Mouse (Mus musculus): ENCODE data around the gene Tpx2. TPM values are rescaled to one million over a fixed set of nuclear protein-coding genes. Genes with fewer than 3 reads are reported as not detected.

Gene Tpx2
- polyA plus RNA-seq, 1 experiment: 16.1 TPM

DNA sequence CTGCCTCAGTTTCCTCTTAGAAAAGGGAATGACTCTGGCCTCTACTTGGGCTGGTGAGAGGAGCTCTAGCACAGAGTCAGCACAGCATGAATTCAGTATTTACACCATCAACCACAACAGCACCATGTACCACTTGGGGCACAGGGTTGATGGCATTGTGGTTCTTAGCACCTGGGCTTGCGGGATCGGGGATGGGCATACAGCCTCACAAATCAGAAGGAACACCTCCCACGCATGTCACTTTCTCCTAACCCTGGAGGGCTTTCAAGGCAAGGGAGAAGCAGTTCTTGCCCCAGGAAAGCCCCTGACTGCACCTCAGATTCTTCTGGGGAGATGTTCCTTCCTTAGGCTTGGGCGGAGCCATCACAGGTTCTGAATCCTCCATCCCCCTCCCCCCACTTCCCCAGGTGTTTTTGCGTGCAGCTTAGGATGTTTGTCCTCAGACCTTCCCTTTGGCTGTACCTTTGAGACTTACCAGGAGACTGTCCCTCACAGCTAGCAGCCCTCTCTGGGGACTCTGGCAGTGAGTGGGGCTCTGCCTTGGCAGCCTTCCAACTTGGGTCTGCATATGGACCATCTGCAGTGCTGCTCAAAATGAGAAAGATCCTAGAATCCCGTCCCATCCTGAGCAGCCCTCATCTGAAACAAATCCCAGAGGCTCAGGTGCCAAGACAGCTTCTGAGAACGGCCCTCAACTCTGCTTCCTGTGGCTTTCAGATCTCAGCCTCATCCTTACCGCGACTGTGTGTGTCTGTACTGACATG, 58.7 kb downstream of the Tpx2 start:
- Histone ChIP-seq H3K27me3 (ENCODE audit: control insufficient read depth, insufficient read depth, low read length) (no peaks in the 10 kb centered on the region), H3K27ac (ENCODE audit: control insufficient read depth, insufficient read depth, low read length) (no peak overlapping the region), H3K36me3 (ENCODE audit: control insufficient read depth, insufficient read depth, low read length) (no peaks in the 10 kb centered on the region), H3K4me1 (replicated peaks; ENCODE audit: control insufficient read depth, insufficient read depth, low read length) (peaks cover 38% of the 10 kb centered on the region), H3K4me3 (ENCODE audit: control insufficient read depth, insufficient read depth, low read length) (no peak overlapping the region)
- WGBS: 6% methylated on average over 9 of the region's 9 CpGs
- no peak for DNase-seq
- TF ChIP-seq CTCF (IDR thresholded peaks at IDR 0.05; ENCODE audit: borderline replicate concordance, control insufficient read depth, extremely low read depth, insufficient read depth, low read length, poor library complexity) (no peak), POLR2A (IDR thresholded peaks at IDR 0.05; ENCODE audit: control insufficient read depth, extremely low read depth, insufficient read depth, low read length, poor library complexity) (no peak)

GRCm38 (mm10) chr2:152907114-152907943, 59.6 kb downstream of the Tpx2 start:
- Histone ChIP-seq H3K27me3 (ENCODE audit: control insufficient read depth, insufficient read depth, low read length) (no peaks in the 10 kb centered on the region), H3K4me3 (ENCODE audit: control insufficient read depth, insufficient read depth, low read length) (no peak overlapping the region), H3K36me3 (ENCODE audit: control insufficient read depth, insufficient read depth, low read length) (no peaks in the 10 kb centered on the region), H3K27ac (ENCODE audit: control insufficient read depth, insufficient read depth, low read length) (no peak overlapping the region), H3K4me1 (replicated peaks; ENCODE audit: control insufficient read depth, insufficient read depth, low read length) (peaks cover 38% of the 10 kb centered on the region)
- 62% methylated on average over 14 of the region's 14 CpGs for whole genome bisulfite sequencing
- no peak for DNase-seq
- TF ChIP-seq POLR2A (IDR thresholded peaks at IDR 0.05; ENCODE audit: control insufficient read depth, extremely low read depth, insufficient read depth, low read length, poor library complexity) (no peak), CTCF (IDR thresholded peaks at IDR 0.05; ENCODE audit: borderline replicate concordance, control insufficient read depth, extremely low read depth, insufficient read depth, low read length, poor library complexity) (no peak)

DNA sequence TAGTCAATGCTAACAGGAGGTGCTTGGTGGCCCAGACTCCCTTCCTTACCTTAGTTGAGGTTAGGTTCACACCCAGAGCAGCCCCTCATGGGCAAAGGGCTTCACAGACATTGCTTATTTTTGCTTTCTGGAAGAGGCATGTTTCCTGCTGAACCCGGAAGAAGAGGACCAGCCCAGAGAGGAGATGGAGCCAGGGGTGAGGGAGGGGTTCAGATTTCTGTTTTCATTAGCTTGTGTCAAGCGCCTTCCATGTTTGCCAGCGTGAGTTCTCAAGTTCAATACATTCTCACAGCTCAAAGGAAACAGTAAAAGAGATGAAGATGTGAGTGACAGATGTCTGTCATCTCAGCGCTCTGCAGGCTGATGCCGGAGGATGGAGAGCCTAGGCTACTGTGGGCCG, 62.1 kb downstream of the Tpx2 start:
- Histone ChIP-seq H3K4me3 (ENCODE audit: control insufficient read depth, insufficient read depth, low read length) (no peak overlapping the region), H3K36me3 (ENCODE audit: control insufficient read depth, insufficient read depth, low read length) (no peaks in the 10 kb centered on the region), H3K4me1 (replicated peaks; ENCODE audit: control insufficient read depth, insufficient read depth, low read length) (peaks cover 24% of the 10 kb centered on the region), H3K27ac (ENCODE audit: control insufficient read depth, insufficient read depth, low read length) (no peak overlapping the region), H3K27me3 (ENCODE audit: control insufficient read depth, insufficient read depth, low read length) (no peaks in the 10 kb centered on the region; the same call in 1 of the 2 replicates)
- no peak for DNase-seq
- TF ChIP-seq CTCF (IDR thresholded peaks at IDR 0.05; ENCODE audit: borderline replicate concordance, control insufficient read depth, extremely low read depth, insufficient read depth, low read length, poor library complexity) (no peak), POLR2A (IDR thresholded peaks at IDR 0.05; ENCODE audit: control insufficient read depth, extremely low read depth, insufficient read depth, low read length, poor library complexity) (no peak)
- 91% methylated on average over 6 of the region's 6 CpGs for WGBS

GRCm38 (mm10) chr2:152911031-152911430, 63.3 kb downstream of the Tpx2 start, which contains the start of gene Mylk2:
Mylk2 (plus strand) TSS chr2:152911352.
- DNase-seq: no peak
- H3K27me3 ChIP-seq (ENCODE audit: control insufficient read depth, insufficient read depth, low read length): no peaks in the 10 kb centered on the region; the same call in 1 of the 2 replicates
- no peak within 1 kb of the TSS for H3K27ac ChIP-seq (ENCODE audit: control insufficient read depth, insufficient read depth, low read length)
- H3K36me3 ChIP-seq (ENCODE audit: control insufficient read depth, insufficient read depth, low read length): no peaks in the 10 kb centered on the region
- TF ChIP-seq CTCF (IDR thresholded peaks at IDR 0.05; ENCODE audit: borderline replicate concordance, control insufficient read depth, extremely low read depth, insufficient read depth, low read length, poor library complexity): no peak
- TF ChIP-seq POLR2A (IDR thresholded peaks at IDR 0.05; ENCODE audit: control insufficient read depth, extremely low read depth, insufficient read depth, low read length, poor library complexity): no peak
- no peak within 1 kb of the TSS for H3K4me3 ChIP-seq (ENCODE audit: control insufficient read depth, insufficient read depth, low read length)
- peaks cover 18% of the 10 kb centered on the region for H3K4me1 ChIP-seq (replicated peaks; ENCODE audit: control insufficient read depth, insufficient read depth, low read length)
- 36% methylated on average over 12 of the region's 12 CpGs for WGBS

DNA sequence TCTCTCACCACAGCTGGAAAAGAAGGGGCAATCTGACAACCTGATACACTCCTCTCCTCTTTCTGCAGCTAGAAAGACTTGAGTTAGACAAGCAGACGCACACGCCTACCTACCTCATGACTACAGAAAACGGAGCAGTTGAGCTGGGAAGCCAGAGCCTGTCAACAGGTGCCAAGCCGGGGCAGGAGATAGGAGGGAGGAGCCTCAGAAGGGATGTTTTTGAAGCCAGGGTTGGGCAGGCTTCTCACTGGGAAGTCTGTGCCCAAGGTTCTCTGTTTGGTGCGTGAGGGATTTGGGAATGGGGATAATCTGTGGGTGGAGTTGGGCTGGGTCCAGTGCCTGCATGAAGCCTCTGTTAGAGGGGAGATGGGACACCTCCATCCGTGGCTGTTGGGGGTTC, 63.7 kb downstream of the Tpx2 start:
- 47% methylated on average over 6 of the region's 6 CpGs for WGBS
- Histone ChIP-seq H3K4me1 (replicated peaks; ENCODE audit: control insufficient read depth, insufficient read depth, low read length) (peaks cover 14% of the 10 kb centered on the region), H3K27me3 (ENCODE audit: control insufficient read depth, insufficient read depth, low read length) (no peaks in the 10 kb centered on the region; the same call in 1 of the 2 replicates), H3K4me3 (ENCODE audit: control insufficient read depth, insufficient read depth, low read length) (no peak overlapping the region), H3K27ac (ENCODE audit: control insufficient read depth, insufficient read depth, low read length) (no peak overlapping the region), H3K36me3 (ENCODE audit: control insufficient read depth, insufficient read depth, low read length) (no peaks in the 10 kb centered on the region)
- no peak for DNase-seq
- TF ChIP-seq CTCF (IDR thresholded peaks at IDR 0.05; ENCODE audit: borderline replicate concordance, control insufficient read depth, extremely low read depth, insufficient read depth, low read length, poor library complexity) (no peak), POLR2A (IDR thresholded peaks at IDR 0.05; ENCODE audit: control insufficient read depth, extremely low read depth, insufficient read depth, low read length, poor library complexity) (no peak)

DNA sequence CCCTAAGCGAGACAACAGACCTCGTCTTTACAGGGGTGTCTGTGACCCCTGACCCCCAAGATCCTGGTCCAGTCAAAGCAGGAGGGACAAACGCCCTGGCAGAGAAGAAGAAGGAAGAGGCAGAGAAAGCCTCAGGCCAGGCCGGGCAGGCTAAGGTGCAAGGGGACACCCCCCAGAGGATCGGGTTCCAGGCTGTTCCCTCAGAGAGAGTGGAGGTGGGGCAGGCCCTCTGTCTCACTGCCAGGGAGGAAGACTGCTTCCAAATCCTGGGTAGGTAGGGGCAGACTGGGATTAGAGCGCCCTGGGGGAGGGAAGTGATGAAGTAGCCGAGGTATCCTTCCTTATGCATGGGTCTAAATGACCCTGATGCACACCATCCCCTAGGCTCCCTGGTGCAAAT, 65.7 kb downstream of the Tpx2 start:
- Histone ChIP-seq H3K4me3 (ENCODE audit: control insufficient read depth, insufficient read depth, low read length) (no peak overlapping the region), H3K27me3 (ENCODE audit: control insufficient read depth, insufficient read depth, low read length) (no peaks in the 10 kb centered on the region; the same call in 1 of the 2 replicates), H3K36me3 (ENCODE audit: control insufficient read depth, insufficient read depth, low read length) (no peaks in the 10 kb centered on the region), H3K4me1 (replicated peaks; ENCODE audit: control insufficient read depth, insufficient read depth, low read length) (no peaks in the 10 kb centered on the region), H3K27ac (ENCODE audit: control insufficient read depth, insufficient read depth, low read length) (no peak overlapping the region)
- DNase-seq: no peak
- WGBS: 73% methylated on average over 7 of the region's 7 CpGs
- TF ChIP-seq POLR2A (IDR thresholded peaks at IDR 0.05; ENCODE audit: control insufficient read depth, extremely low read depth, insufficient read depth, low read length, poor library complexity): no peak
- TF ChIP-seq CTCF (IDR thresholded peaks at IDR 0.05; ENCODE audit: borderline replicate concordance, control insufficient read depth, extremely low read depth, insufficient read depth, low read length, poor library complexity): no peak

All from thymus, adult 2 months (tissue).